Mouse (Mus musculus): Measurements from ENCODE around the gene Ptpn12.
A peak's percentile ranks its signal among the peaks of the same experiment; 100 is the strongest.

The Ptpn12 gene

DNA sequence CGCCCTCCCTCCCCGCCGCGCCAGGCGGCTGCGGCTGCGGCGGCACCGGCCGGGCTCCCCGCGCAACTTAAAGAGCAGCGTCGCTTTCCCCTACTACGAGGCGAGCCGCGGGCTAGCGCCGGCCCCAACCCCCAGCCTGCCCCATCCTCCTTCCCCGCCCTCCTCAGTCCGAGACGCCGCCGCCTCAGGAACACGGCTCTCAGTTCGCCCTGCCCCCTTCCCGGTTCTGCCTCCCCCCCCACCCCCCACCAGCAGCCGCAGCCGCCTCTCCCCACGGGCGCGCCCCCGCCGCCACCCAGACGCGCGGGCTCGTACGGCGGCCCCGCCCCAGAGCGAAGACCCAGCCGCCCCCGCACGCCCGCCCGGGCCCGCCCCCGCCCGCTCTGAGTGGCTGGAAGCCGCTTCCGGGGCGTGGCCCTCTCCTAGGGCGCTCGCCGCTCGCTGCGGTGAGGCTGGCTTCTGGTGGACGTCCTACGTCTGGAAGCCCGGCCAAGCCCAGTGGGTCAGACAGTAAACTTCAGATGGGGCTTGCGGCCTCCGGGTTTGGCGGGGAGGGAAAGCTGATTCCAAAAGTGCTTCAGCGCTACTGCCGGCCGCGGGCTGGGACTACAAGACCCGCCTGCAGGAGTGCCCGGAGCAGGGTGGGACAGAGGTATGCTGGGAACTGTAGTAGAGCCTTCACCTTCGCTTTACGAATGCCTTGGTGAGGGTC lies at the start of gene Ptpn12:
Ptpn12 (minus strand) TSS at position 92 of the 712 bp plus-strand sequence.
- peak; percentile 95 for DNase-seq (ENCODE audit: low read depth, low spot score)

DNA sequence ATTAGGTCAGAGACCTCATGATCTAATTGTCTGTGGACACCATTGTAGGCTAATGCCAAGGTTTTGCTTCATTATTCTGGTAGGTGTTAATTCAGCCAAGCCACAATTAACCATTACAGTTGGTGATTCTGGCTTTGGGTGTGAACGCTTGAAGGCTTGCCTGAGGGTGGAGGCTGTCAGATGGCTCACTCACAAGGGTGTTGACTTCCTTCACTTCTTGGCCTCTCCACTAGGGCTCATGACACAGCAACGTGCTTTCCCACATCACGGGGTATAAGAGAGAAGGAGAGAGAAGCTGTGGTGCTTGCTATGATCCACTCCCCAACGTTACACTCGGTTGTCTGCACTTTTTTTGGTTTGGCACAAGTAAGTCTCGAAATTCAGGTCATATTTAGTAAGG lies 35.5 kb upstream of the Ptpn12 start:
- DNase-seq (ENCODE audit: low read depth, low spot score) = peak; percentile 1

DNA sequence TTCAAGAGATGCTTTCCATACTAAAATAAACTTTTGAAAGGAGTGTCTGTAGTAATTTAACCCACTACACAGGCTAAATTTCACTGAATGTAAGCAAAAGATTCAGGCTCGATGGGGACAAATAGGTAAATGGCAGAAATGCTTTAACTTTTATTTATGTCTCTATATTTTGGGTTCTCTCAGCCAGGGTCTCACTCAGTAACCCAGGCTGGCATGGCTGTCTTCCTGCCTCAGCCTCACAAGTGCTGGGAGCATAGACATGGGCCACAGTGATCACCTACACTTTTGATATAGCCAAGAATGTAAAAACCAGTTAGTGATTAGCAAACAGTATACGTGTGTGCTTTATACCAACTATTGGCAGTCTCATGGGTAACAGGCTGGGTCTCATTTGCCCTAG lies 1.5 kb upstream of the Ptpn12 start:
- no peak for DNase-seq (ENCODE audit: low read depth, low spot score)

DNA sequence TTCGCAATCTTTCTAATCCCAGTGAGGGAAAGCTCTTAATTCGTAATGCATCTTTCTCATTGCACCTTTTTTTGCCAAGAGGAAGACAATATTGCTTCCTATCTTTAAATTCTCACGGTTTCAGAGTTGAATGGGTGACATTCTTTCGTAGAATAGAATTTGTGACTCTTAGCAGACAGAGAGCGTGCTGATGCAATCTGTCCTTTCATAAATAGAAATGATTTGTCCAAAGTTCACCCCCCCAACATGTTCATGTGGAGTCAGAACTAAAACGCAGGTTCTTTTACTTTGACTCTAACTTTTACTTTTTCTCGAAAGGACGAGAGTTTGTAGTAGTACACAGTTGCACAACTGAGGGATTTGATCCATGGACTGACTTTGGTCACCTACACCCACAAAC lies 884 bp upstream of the Ptpn12 start:
- no peak for DNase-seq (ENCODE audit: low read depth, low spot score)

DNA sequence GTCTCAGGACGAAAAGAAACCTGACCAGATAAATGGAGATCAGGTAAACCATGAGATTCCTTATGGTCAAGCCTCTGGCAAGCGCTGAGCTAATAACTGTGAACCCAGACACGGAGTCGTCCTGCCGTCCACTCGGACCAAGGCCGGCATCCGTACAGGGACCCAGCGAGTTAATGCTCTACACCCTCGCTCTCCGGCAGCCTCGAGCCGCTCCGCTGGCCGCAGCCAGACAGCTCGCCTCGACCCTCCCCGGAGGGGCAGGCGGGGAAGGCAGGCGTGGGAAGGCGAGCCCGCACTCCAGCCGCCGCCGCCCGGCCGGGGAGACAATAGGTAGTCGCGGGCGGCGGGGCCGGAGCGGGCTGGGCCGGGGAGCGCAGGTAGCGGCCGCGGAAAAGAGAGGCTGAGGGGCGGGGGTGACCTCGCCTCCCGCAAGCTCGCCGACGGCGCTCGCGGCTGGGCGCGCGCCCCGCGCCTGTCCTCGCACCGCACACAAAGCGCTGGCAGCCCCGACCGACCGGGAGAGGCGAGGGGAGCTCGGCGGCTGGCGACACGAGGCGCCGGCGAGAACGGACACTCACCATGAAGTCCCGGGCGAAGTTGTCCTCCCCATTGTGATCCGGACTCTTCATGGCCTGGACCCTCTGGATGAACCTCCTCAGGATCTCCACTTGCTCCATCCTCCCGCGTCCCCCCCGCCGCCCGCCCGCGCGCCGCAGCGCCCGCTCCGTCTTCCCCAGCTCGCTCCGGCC lies 466 bp downstream of the Ptpn12 start:
- DNase-seq (ENCODE audit: low read depth, low spot score) = peak; percentile 13

DNA sequence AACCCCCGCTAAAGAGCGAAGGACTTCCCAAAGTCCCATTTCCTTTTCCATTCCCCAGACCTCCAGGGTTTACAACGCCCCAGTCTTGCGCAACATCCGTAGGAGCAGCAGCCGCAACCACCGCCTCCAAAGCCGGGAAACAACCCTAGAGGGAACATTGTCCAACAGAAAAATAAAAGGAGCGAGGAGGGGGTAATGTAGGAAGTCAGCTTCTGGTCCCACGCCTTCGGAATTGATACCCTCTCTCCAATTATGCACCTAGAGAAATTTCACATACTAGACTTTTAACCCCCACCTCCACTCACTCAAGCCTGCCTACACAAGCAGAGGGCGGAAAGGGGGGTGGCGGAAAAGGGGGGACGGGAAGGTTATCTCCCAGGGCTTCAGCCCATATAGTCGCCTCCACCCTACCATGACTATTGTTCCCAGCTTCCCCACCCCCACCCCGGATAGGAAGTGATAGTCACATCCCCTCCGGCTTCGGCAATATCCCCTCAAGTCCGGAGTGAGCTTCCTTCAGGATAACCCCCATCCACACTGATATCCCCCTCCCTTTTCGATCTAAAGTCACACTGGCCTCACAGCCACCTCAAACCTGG lies 1.1 kb downstream of the Ptpn12 start:
- peak; percentile 73 for DNase-seq (ENCODE audit: low read depth, low spot score)

DNA sequence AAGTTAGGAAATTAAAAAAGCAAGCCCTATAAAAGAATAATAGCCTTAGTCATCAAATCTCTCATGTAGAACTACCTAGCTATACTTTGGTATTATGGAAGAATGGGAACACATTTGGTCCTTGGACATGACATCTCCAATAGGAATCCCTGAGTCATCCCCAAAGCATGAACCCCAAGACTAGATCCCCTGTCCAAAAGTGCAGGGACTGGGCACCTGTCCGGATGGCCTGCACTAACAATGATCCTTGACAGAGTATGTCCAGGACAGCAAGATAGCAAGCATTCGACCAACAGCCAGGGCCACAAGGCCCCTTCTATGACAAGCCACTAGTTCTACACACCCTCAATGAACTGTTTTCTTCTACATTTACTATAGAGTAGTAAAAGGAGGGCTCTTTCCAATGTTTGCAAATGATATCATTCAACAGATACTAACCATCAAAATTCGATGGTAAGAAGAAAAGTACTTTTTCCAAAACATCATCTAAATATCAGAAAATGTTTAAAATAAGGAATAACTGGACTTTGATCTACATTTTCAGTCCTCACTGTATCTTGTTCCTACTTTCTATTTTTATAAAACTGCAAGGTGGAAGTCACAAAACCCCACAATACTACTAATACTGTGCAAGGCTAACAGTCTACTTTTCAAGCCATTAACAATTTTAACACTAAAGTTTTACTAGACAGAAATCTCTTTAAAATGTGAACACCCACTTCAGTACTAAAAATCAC lies 2.0 kb downstream of the Ptpn12 start:
- DNase-seq (ENCODE audit: low read depth, low spot score) = no peak

DNA sequence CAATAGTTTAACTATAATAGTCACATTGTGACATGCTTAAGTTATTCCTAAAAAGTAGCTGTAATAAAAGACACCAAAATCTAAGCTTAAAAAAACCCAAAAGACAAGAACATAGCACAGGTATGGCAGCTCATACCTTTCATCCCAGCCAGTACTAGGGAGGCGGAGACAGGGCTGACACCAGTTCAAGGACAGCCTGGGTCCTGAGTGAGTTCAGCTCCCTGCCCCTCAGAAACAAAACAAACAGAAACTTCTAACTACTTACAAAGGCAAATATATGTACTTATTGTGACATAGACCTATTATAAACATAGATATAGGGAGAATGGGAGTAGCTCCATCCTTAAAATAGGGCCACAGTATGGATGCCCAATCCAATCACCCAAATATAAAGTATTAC lies 3.2 kb downstream of the Ptpn12 start:
- DNase-seq (ENCODE audit: low read depth, low spot score) = no peak

DNA sequence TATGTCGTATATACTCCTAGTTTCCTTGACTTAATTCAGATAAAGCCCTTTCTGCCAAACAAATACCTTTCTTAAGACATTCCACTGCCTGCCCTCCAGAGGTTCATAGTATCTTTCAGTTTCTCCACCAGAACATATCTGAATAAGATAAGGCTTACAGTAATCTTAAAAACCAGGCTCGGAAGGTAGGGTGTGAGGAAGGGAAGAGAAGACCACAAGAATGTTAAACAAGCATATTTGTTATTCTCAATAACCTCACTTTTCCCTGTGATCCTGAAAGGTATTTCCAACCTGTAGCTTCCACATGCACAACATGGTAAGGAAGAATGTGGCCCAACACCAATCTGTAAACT lies 5.0 kb downstream of the Ptpn12 start:
- no peak for DNase-seq (ENCODE audit: low read depth, low spot score)

DNA sequence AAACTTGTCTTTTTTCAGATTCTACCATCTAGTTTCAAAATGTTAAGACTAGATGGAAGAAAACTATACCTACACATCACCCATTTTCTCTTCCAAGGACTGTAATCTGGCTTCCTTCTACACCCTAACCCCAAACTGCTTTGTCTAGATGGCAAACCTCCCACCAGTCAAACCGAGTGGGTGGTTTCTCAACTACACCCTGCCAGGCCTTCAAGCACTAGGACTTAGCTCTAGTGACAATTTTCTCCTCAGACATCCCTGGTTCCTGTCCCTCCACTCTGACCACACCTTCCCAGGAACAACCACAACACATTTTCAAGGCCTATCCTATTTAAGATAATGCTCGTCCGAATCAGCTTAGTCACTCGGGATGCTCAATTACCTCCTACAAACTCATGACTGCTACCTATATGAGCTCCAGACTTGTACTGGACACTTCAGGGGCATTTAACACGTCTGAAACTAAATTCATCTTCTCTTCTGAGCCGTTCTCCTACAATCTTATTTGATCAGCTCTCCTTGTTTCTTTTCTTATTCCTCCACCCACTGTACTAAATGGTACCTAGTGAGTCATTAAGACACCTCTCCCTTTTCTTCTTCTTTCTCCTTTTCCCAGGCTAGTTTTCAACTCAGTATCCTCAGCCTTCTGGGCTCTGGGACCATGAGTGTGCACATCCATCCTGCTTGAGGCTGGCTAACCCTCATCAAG lies 5.5 kb downstream of the Ptpn12 start:
- DNase-seq (ENCODE audit: low read depth, low spot score) = no peak

DNA sequence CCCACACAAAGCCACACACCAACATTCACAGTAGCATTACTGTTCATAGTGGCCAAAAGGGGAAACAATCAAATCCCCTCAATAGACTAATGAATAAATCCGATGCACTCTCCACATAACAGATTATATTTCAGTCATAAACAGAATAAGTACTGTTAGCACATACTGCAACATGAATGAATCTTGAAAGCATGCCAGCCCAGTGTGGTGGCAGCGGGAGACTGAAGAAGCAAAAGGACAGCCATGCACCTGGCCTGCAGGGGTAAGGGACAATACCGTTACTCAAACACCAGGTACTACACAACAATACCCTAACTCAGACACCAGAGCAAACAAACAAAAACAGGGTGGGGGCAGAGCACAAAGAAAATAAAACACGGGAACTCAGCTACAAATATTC lies 6.7 kb downstream of the Ptpn12 start:
- no peak for DNase-seq (ENCODE audit: low read depth, low spot score)

DNA sequence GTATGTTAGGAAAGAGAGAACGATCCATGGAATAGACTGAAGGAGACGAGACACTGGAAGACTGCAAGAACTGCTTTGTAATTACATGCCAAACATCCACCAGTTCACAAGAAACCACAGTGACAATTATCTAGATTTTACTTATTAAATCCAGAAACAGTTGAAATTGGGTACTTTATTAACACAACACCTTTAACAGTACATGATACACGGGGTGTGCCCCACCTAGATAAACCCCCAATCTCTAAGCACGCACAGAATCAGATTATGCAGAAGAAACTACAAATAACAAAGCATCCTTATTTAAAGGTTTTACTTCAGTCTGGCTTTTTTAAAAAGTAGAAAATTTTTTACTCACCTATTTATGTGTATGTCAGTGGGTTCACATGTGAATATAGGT lies 8.6 kb downstream of the Ptpn12 start:
- no peak for DNase-seq (ENCODE audit: low read depth, low spot score)

DNA sequence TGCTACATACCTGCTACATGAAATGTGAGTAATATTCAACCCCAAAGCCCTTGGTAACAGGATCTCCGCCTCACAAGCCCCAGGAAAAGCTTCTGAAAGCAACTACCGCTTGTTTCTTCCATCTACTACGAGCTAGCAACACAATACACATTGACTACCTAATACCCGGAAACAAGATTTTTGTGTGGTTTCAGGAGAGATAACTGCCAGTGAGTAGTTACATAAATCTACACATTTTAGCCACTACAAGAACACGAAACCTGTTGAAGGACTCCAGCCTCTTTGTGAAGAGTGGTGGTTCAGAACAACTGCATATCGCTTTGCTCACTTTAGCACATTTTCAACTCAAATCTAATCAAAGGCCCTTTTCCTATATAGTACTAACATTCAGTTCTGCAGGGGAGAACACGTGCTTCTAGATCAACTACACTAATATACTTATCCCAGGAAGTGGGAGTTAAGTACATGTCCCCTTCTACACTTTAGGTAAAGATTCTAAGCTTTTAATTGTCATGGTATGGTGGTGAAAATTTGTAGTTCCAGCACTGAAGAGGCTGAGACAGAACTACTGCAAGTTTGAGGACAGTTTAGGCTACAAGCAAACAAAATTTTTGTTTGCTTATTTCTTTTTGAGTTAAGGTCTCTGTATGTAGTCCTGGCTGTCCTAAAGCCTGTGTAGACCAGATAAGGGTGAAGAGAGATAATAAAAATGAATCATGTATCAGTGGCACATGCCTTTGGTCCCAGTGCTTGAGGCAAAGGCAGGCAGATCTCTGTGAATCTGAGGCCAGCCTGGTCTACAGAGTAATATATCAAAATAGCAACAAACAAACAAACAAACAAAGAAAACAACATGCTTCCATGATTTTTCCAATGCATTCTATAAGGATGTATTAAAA lies 9.3 kb downstream of the Ptpn12 start:
- DNase-seq (ENCODE audit: low read depth, low spot score) = no peak

DNA sequence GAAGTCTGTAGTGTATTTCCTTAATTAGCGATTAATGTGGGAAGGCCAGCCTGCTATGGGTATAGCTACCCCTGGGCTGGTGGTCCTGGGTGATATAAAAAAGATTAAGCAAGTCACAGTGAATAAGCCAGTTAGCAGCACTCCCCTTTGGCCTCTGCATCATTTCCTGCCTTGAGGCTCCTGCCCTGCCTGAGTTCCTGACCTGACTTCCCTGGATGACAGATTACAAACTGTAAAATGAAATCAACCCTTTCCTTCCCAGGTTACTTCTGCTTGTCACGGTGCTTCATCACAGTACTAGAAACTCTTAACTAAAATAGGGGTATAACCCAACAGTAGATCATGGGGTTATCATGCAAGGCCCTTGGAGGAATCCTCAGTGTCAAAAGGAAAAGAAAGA lies 10.2 kb downstream of the Ptpn12 start:
- DNase-seq (ENCODE audit: low read depth, low spot score) = no peak

DNA sequence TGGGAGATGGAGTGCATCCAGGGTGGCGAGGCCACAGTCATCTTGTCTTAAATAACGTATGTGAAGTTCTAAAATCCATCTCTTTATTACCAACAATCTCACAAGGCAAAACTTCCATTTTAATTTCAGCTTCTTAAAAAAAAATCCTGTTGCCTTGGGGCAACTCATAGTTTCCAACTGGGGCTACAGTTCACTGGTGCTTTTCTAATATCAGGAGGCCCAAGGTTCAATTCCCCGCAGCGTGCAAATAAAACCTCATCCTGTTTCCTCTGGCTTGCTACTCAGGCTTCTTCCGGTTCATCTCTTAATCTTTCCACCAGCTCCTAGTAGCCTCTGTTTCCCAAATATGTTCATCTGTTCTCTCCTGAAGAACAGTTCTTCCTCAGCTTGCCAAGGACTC lies 17.6 kb downstream of the Ptpn12 start:
- DNase-seq (ENCODE audit: low read depth, low spot score) = no peak

DNA sequence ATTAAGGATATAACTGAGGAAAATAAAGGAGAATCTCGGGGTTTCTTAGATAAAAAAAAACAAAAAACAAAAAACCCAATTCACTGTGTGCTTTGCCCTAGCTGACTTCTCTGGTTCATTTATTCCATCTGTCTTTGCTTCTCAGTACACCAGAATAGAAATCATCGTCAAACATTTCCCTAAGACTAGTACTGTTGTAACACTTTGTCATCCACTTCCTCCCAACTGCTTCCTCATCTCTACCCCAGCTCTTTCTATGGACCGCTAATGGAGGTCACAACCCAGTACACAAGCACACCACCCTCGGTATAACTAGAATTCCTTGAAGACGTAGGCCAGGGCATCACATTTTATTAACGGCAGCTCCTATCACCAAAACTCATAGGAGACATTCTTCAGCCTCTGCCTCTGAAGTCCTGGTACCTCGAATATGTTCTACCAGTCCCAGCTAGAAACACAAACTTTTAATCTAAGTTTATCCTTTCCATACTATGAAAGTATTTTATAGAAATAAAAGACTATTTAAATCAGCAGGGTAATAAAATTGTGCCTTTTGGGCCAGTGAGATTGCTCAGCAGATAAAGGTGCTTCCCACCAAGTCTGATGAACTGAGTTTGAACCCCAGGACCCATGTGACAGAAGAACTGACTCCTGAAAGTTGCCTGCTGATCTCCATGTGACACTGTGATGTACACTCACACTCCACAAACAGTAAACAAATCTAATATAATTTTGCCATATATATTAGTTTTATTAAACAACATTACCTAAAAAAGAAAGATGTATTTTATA lies 19.8 kb downstream of the Ptpn12 start:
- DNase-seq (ENCODE audit: low read depth, low spot score) = peak; percentile 19

DNA sequence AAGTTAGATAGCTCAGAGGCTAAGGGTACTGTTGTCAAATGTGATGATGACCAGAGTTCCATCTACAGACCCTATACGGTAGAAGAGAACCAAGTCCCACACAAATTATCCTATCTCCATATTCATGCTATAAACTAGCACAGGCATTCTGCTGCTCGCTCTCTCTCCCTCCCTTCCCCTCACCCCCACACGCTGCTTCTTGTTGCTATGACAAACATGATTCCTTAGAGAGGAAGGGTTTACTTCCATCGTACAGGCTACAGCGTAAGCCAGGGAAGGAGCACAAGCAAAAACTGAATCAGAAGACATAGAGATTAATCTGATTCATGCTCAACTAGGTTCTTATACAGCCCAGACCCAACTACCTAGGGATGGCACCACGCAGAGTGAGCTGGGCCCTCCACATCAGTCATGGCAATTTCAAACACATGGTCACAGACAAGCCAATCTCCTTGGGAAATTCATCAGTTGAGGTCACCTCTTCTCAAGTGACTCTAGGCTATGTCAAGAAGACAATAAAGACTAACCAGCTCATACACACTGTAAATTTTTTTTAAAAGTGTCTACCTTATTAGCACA lies 21.2 kb downstream of the Ptpn12 start:
- no peak for DNase-seq (ENCODE audit: low read depth, low spot score)

DNA sequence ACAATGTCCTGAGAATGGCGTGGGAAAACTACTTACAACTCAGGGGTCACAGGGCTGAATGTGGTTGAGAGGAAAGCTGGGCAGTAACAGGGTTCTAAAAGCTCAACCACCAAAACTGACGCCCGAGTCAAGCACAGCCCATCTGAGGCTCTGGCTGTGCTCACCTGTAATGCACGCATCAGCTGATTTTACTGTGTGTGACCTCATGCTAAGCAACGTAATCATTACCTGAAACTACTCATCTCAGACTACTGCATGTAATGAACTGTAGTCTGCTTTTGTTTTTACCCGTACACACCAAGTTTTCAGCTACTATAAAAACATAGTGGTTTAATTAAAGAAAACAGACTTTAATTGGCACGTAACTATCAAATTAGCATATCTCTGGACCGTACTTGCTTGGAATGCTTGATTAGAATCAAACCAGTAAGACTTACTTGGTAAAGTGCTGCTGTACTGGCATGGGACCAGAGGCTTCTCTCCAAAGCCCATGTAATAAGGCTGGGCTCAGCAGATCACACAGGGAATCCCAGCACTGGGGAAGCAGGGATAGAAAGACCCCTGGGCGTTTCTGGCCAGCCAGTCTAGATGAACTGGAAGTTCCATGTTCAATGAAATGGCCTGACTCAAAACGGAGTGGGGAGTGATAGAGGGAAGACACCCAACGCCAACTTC lies 22.2 kb downstream of the Ptpn12 start:
- no peak for DNase-seq (ENCODE audit: low read depth, low spot score)

DNA sequence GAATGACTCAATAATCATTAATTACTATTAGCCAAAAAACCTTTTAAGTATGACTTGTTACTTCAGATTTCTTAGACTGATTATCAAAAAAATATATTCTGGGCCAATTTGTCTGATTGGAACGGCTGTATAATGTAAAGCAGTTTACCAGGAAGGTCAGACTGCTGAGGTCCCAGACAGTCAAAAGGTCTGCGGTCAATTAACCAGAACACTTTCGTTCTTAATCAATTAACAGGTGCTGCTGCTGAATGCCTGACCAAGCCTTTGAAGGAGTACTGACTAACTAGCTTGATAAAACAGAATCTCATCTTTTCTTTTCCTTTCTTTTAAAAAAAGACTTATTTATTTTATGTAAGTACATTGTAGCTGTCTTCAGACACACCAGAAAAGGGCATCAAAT lies 23.1 kb downstream of the Ptpn12 start:
- DNase-seq (ENCODE audit: low read depth, low spot score) = no peak
